Mouse (Mus musculus): ENCODE measurements around the gene Gm49661. TPM values are rescaled to one million over a fixed set of nuclear protein-coding genes. Genes with fewer than 3 reads are reported as not detected.

Gm49661 gene
- polyA plus RNA-seq, 1 experiment from 2014 or later: not detected

DNA sequence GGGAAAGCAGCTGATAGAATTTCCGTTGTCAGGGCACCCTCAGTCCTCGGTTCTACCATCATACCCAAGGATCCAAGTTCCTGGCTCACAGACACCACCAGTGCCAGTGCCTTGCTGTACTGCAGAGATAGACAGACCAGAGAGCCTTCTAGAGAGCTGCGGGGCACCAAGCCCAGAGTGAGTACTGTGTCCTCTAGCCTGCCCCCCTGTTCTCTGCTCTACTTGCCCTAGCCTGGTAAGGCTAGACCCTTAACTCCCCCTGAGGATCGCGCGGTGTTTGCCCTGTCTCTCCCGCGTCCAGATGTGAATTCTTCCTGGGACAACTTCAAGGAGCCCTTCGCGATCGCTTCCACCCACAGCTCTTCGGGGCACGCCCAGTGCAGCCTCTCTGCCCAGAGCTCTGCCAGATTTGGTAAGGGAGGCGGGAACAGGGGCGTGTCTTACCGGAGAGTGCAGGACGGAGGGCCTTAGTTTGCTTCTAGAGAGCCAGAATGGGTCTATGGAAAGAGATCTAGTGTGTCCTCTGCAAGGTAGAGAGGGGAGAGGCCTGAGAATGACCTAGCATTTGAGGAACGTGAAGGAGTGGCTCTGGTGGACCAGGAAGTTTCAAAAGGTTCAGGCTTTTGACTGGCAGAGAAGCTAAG, 16.5 kb downstream of the Gm49661 start:
- 11% methylated on average over 18 of the region's 18 CpGs for WGBS
- Histone ChIP-seq H3K36me3 (ENCODE audit: poor library complexity, severe bottlenecking) (peaks cover 16% of the 10 kb centered on the region), H3K4me3 (no peak overlapping the region), H3K4me1 (no peaks in the 10 kb centered on the region), H3K9ac (no peak overlapping the region), H3K4me2 (no peak overlapping the region), H3K27me3 (peaks cover 48% of the 10 kb centered on the region), H3K27ac (no peak overlapping the region), H3K9me3 (replicated peaks) (no peaks in the 10 kb centered on the region)
- ATAC-seq: 0 out of 2 replicates have a peak, but pooled peaks have one; percentile 38

DNA sequence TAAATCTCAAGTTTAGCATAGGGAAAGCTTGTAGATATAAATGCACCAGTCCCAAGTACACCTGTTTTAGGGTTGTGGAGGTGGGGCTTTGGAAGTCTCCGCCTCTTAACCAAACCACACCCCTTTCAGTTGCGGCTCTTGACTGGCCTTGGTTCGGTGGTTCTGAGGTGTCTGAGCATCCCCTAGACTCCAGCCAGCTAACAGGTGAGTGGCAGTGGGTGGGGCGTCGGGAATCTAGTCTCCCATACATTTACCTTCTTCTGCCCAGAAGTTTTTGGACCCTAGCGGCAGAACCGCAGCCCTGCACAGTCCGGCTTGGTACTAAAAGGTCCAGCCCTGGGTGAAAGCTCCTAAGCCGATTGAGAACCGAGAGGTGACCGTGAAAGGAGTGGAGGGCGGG, 19.5 kb downstream of the Gm49661 start:
- Histone ChIP-seq H3K27ac (no peak overlapping the region), H3K9ac (no peak overlapping the region), H3K4me3 (no peak overlapping the region), H3K4me1 (peaks cover 23% of the 10 kb centered on the region), H3K9me3 (replicated peaks) (no peaks in the 10 kb centered on the region), H3K36me3 (ENCODE audit: poor library complexity, severe bottlenecking) (no peaks in the 10 kb centered on the region), H3K4me2 (no peak overlapping the region), H3K27me3 (peaks cover 76% of the 10 kb centered on the region)
- no peak for ATAC-seq
- 17% methylated on average over 12 of the region's 12 CpGs for WGBS

DNA sequence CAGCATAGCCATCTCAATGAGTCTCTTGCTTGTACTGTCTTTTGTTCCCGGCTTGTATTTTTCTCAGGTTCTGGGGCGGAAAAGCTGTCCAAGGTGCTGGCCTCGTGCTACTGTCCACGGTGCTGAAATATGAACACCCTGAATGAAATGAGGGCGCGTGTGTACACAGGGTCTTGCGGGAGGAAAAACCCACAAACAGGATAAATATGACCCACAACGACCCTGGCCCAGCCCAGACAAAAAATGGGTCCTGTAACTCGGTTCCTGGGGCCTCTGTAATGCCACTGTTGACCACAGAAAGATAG, 22.0 kb downstream of the Gm49661 start:
- Histone ChIP-seq H3K9ac (0 out of 2 replicates have a peak overlapping the region, but pooled peaks have one; percentile 17), H3K4me3 (no peak overlapping the region), H3K27ac (no peak overlapping the region), H3K4me1 (peaks cover 29% of the 10 kb centered on the region), H3K36me3 (ENCODE audit: poor library complexity, severe bottlenecking) (no peaks in the 10 kb centered on the region), H3K9me3 (replicated peaks) (no peaks in the 10 kb centered on the region), H3K4me2 (no peak overlapping the region; the same call in 1 of the 2 replicates), H3K27me3 (peaks cover 84% of the 10 kb centered on the region)
- 14% methylated on average over 9 of the region's 9 CpGs for WGBS
- no peak for ATAC-seq

DNA sequence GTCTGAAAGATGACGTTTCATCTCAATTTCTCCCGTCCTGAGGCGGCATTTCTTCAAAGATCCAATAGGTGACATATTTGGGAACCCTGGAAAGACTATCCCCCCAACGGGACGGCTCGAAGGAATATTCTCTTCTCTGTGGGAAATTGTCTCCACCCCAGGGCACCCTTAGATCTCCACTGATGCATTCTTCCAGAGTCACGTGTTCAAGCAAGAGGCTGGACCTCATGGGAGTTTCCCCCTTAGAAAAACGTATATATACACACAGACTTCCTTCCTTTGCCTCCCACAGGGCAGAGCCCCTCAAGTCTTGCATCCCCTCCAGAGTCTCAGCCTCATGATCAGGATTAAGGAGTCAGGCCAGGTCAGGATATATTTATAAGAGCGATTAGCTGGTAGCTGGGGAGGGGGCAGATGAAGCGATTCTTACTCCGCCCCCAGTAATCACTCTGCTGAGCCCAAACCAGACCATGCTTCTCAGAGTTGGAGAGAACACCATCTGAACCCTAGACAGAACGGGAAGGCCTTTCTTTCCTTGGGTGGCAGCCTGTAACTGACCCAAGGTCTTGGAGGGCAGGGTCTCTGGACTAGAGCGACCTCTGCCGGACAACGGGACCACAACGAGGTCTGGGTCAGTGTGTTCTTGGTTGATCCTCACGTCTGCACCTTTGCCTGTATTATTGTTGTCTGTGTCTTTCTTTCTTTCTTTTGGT, 22.5 kb downstream of the Gm49661 start, which contains the start of gene Rtbdn:
Gene Rtbdn, plus strand, starts transcription at position 464 of the 713 bp plus-strand sequence.
- Histone ChIP-seq H3K4me2 (peak within 1 kb of the TSS; percentile 91), H3K4me1 (peaks cover 29% of the 10 kb centered on the region), H3K27ac (0 out of 2 replicates have a peak within 1 kb of the TSS, but pooled peaks have one; percentile 54), H3K4me3 (peak within 1 kb of the TSS; percentile 69), H3K9ac (peak within 1 kb of the TSS; percentile 76), H3K27me3 (peaks cover 82% of the 10 kb centered on the region), H3K9me3 (replicated peaks) (no peaks in the 10 kb centered on the region), H3K36me3 (ENCODE audit: poor library complexity, severe bottlenecking) (no peaks in the 10 kb centered on the region)
- WGBS: 8% methylated on average over 17 of the region's 17 CpGs
- ATAC-seq: peak; percentile 10; the same call in 1 of the 2 replicates

DNA sequence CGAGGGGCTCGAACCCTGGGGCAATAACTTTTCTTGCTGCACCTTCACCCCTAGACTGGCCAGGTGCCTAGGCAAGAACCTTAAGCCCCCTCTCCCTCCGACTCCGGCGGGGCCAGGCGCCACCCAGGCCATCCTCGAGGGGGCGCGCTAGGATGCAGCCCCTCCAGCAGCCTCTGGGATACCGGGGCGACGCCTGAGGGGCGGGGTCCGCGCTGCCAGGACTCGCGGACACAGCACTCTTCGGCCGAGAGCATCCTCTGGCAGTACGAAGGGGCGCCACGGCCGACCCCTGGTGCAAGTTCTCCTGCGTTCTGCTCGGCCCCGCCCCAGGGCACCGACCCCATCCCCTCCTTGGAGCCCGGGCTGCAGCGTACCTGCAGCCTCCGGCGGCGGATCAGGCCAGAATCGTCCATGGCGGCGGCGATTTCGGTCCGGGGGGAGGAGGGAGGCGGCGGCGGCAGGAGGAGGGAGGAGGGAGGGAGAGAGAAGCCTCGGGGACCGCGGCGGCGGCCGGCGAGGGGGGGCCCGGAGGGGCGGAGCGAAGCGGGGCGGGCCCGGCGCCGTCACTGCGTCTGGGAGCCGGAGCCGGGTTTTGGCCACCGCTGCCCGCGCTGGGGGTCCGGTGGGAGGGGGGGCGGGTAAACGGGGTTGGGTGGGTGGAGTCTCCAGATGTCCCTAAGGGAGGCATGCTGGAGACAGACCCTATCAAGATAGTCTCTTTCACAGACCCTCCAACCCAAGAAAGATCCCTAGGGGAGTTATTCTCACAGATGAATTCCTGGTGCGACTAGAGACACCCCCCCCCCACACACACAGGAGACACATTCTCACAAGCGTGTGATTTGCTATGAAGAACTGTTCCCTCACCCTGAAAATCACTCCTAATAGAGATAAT, 23.4 kb downstream of the Gm49661 start:
- Histone ChIP-seq H3K36me3 (ENCODE audit: poor library complexity, severe bottlenecking) (no peaks in the 10 kb centered on the region), H3K27me3 (peaks cover 76% of the 10 kb centered on the region), H3K4me1 (peaks cover 29% of the 10 kb centered on the region), H3K4me3 (peak overlapping the region; percentile 69), H3K4me2 (peak overlapping the region; percentile 91), H3K9ac (peak overlapping the region; percentile 76), H3K9me3 (replicated peaks) (no peaks in the 10 kb centered on the region), H3K27ac (0 out of 2 replicates have a peak overlapping the region, but pooled peaks have one; percentile 54)
- peak; percentile 71 for ATAC-seq
- WGBS: under 1% methylated on average over 51 of the region's 67 CpGs

DNA sequence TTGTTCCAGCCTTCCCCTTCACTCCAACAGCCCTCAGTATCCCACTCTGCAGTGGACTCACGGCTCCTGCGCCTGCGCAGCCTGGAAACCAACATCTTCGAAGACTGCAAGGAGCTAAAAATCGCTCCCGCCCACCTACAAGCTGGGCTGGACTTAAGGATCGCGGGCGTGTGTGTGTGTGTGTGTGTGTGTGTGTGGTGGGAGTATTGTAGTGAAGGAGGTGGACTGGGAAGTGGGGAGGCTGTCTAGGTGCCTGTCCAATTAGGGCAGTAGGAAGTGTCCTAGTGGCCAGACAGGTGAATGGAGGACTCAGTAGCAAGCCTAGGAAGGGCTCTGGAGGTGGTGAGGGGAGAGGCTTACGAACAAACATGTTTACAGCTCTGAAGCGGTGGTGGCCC, 24.0 kb downstream of the Gm49661 start:
- Histone ChIP-seq H3K36me3 (ENCODE audit: poor library complexity, severe bottlenecking) (no peaks in the 10 kb centered on the region), H3K4me1 (peaks cover 29% of the 10 kb centered on the region), H3K4me3 (peak overlapping the region; percentile 69), H3K9ac (peak overlapping the region; percentile 76), H3K4me2 (peak overlapping the region; percentile 91), H3K27ac (no peak overlapping the region), H3K9me3 (replicated peaks) (no peaks in the 10 kb centered on the region), H3K27me3 (peaks cover 69% of the 10 kb centered on the region)
- peak; percentile 46 for ATAC-seq
- 2% methylated on average over 11 of the region's 11 CpGs for WGBS

DNA sequence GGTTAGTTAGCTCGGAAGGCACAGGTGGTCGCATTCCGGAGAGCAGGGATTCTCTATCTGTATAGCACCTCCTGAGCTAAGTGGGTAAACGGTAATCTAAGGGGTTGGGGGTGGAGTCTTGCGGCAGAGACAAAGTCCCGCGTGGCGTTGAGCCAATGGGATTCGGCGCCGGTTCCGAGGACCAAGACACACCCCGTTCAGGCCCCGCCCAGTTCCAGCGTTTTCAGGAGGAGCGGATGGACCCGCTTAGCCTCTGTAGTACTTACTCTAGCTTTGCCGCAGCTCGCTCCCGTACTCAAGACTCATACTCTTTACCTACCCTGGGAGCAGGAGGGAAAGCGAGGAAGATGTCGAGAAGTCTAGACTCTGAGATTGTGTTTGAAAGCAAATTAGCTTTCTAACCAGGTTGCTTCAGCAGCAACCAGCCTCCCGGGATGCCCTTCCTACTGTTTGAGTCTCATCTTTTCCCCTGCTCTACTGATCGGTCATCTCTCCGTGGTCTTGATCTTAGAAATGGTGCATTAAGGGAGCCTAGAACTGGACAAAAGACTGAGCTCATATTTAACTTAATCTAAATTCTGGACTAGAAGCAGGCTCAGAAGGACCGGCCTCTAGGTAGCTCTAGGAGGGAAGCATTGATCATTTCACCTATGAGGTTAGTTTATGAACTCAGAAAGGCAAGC, 24.6 kb downstream of the Gm49661 start:
- no peaks in the 10 kb centered on the region for H3K36me3 ChIP-seq (ENCODE audit: poor library complexity, severe bottlenecking)
- H3K4me1 ChIP-seq: peaks cover 29% of the 10 kb centered on the region
- no peak overlapping the region for H3K27ac ChIP-seq
- H3K9ac ChIP-seq: peak overlapping the region; percentile 76; the same call in 1 of the 2 replicates
- WGBS: 2% methylated on average over 26 of the region's 26 CpGs
- peak; percentile 41; the same call in 1 of the 2 replicates for ATAC-seq
- peak overlapping the region; percentile 69 for H3K4me3 ChIP-seq
- H3K27me3 ChIP-seq: peaks cover 63% of the 10 kb centered on the region
- H3K4me2 ChIP-seq: peak overlapping the region; percentile 91
- H3K9me3 ChIP-seq (replicated peaks): no peaks in the 10 kb centered on the region

DNA sequence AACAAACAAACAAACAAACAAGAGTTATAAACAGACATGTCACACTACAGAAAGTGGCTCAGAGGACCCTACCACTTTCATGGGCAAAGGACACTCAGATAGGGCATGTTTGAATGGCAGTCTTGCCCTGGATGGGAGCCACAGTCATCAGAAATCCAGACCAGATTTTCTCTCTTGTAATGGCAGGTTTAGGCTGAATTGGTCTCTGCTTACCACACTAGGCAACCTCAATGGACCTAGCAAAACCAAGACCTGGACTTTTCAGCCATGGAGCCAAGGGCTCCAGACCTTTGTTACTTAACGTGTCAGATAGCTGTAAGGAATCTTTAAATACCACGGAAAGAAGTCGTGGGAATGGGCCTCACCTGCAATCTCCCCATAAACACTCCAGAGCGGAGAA, 25.5 kb downstream of the Gm49661 start:
- Histone ChIP-seq H3K4me1 (peaks cover 29% of the 10 kb centered on the region), H3K9me3 (replicated peaks) (no peaks in the 10 kb centered on the region), H3K36me3 (ENCODE audit: poor library complexity, severe bottlenecking) (no peaks in the 10 kb centered on the region), H3K9ac (no peak overlapping the region), H3K27me3 (peaks cover 59% of the 10 kb centered on the region), H3K4me2 (peak overlapping the region; percentile 91; the same call in 1 of the 2 replicates), H3K27ac (no peak overlapping the region), H3K4me3 (peak overlapping the region; percentile 69)
- no peak for ATAC-seq
- 16% methylated on average over 4 of the region's 4 CpGs for WGBS

DNA sequence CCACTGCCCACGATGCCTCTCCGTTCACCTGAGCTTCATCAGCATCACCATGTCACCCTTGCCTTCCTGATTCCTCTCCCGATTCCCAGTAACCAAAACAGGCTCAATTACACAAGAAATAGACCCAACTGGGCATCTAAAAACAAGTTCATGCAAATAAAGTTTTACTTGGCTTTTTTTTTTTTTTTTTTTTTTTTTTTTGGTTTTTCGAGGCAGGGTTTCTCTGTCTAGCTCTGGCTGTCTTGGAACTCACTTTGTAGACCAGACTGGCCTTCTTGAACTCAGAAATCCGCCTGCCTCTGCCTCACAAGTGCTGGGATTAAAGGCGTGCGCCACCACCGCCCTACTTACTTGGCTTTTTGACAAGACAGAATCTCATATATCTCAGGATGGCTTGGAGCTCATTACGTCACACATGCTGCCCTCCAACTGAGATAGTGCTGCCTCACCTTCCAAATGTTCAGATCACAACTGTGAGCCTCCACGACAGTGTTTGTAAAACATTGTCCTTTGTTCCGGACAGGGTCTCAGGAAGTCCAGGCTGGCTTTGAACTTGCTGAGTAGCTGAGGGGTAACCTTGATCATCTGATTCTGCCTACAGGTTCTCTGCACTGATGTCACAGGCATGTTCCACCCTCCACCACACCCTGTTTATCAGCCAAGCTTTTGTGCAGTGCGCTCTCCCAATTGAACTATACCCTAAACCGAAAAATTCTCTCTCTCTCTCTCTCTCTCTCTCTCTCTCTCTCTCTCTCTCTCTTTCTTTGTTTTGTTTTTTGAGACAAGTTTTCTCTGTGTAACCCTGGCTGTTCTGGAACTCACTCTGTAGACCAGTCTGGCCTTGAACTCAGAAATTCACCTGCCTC, 31.4 kb downstream of the Gm49661 start:
- WGBS: 66% methylated on average over 13 of the region's 13 CpGs
- Histone ChIP-seq H3K9ac (no peak overlapping the region), H3K27ac (no peak overlapping the region), H3K27me3 (peaks cover 20% of the 10 kb centered on the region), H3K4me2 (peak overlapping the region; percentile 80), H3K36me3 (ENCODE audit: poor library complexity, severe bottlenecking) (no peaks in the 10 kb centered on the region), H3K4me3 (peak overlapping the region; percentile 74), H3K4me1 (peaks cover 33% of the 10 kb centered on the region), H3K9me3 (replicated peaks) (no peaks in the 10 kb centered on the region)
- no peak for ATAC-seq

DNA sequence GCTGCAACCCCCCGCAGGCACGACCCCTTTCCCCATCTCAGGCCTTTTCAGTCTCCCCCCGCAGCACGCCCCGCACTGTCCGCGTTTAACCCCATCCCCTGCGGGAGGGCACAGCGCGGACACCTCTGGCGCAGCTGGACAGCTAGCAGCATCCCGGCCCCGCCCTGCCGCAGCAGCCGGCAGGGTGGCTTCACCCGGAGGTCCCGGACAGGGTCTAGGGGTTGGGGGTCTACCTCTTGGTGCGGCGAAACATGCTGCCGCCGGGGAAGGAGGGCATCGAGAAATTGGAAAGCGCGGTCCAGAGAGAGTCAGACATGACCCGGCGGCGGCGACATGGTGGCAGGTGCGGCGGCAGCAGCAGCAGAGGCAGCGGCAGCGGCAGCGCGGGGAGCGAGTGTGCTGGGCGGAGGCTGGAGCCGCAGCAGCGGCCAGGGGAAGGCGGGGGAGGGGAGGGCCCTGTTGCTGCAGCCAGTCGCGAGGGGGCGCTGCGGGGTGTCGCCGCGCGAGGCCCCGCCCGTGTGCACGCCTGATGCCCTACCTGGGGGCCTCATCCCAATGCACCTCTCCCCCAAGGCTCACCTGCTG, 32.2 kb downstream of the Gm49661 start, which contains the start of gene Mast1:
Gene Mast1, minus strand, starts transcription at position 398 of the 585 bp plus-strand sequence.
- Histone ChIP-seq H3K27ac (peak within 1 kb of the TSS; percentile 87), H3K36me3 (ENCODE audit: poor library complexity, severe bottlenecking) (no peaks in the 10 kb centered on the region), H3K9me3 (replicated peaks) (no peaks in the 10 kb centered on the region), H3K9ac (peak within 1 kb of the TSS; percentile 89), H3K27me3 (peaks cover 17% of the 10 kb centered on the region; the same call in 1 of the 2 replicates), H3K4me2 (peak within 1 kb of the TSS; percentile 80), H3K4me1 (peaks cover 33% of the 10 kb centered on the region), H3K4me3 (peak within 1 kb of the TSS; percentile 74)
- peak; percentile 62 for ATAC-seq
- WGBS: under 1% methylated on average over 41 of the region's 50 CpGs
